Mouse (Mus musculus): ENCODE data around the gene Abhd6.
A peak's percentile ranks its signal among the peaks of the same experiment; 100 is the strongest.

- 0 out of 2 replicates have a peak, but pooled peaks have one; percentile 16 for TF ChIP-seq ZNF384 (IDR thresholded peaks at IDR 0.05; ENCODE audit: low read depth, low read length)
- TF ChIP-seq ZC3H11A (IDR thresholded peaks at IDR 0.05; ENCODE audit: borderline replicate concordance, low read depth, low read length): peak; percentile 43
- peak; percentile 76; the same call in 1 of the 2 replicates for TF ChIP-seq HCFC1 (IDR thresholded peaks at IDR 0.05; ENCODE audit: borderline replicate concordance, insufficient read depth, low read length)
Measured at GRCm38 (mm10) chr14:8080165-8080679, 77.5 kb downstream of the Abhd6 start, which contains the start of gene Rpp14.

All from ES-E14 (cell line).